Mouse (Mus musculus) B cell, adult 2 months (primary cell): ENCODE data around the gene Nhs.

Source experiments
- DNase-seq, 2 experiments: peaks; one replicate each; pipeline ENCODE4 v3.0.0; 2022

The Nhs gene

DNA sequence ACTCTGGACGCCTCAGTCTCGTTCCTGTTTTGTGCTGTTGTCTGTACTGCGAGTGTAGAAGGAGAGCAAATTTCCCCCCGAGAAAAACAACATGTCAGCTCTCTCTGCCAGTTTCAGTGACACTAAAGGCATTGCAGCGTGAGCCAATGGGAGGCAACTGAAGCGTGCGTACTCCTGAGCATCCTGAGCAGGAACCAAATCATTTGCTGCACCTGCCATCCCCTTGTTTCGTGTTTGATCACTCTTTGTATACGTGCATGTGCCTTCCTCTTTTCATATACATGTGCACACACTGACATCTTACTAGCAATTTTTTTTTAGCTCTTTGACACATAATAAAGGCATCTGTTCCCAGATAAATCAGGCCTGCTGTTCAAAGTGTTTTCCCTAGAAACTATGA lies 142.1 kb downstream of the Nhs start:
- no peak for DNase-seq

DNA sequence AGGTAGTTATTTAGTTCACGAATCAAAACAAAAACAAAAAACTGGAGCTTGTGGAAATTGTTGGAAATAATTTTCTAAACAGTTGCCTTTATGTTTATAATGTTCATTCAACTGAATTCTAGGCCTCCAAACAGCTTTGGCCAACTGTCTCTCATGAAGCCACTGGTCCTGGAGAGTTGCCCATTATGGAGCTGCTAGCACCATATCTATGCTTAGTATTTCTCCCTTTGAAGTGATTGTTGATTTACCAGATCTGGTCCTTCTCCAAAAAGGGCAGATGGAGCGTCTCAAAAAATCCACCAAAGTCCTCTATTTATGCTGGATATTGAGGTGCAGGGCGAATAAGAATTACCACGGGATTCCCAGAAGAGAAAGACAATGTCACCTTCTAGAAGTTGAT lies 147.0 kb downstream of the Nhs start:
- no peak for DNase-seq

- DNase-seq, result no peak
Measured at GRCm38 (mm10) chrX:162009876-162010275, 149.7 kb downstream of the Nhs start.

DNA sequence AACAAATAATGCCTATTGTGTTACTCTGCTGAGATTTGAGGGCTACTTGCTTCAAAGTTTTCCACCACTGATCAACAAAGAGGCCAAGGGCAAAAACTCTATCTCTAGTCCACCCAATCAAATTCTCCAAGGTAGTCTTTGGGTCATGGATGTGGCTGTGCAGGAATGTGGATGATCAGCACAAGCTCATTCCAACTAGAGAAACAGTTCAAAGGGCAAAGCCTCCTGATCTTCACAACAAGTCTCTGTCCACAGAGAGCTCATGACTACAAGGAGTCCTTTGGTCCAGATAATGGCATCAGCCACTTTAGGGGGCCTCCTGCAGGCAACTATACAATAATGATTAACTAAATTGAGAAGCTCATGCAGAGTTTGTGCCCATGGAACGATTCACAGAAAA lies 155.7 kb downstream of the Nhs start:
- no peak for DNase-seq

- DNase-seq, result no peak
Measured at GRCm38 (mm10) chrX:161998876-161999275, 160.7 kb downstream of the Nhs start.

DNA sequence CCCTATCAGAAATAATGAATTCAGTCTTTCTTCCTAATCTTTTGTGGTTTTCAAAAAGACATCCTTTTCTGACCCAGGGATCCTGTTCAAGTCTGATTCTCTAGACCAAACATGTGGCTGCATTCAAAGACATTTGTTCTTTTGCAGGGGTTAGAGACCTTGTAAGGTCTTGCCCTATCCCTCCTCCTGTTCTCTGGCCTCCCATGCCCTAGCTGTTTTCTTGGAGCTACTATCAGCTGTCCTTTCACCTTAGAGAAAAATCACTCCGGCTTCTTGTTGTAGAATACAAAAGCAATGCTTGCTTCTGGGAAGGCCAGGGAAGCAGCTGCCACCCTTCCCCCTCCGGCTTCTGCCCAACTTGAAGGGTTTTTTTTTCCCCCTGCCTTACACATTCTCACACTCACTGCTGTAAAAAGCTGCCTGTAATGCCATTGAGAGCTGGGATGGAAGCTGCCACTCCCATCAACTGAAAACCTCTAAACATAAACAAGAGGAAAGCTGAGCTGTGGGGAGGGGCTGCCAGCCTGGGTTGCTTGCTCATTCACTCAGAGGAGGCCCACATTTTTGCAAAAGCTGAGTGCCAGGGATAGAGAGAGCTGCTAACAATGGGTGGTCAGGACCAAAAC lies 162.2 kb downstream of the Nhs start:
- no peak for DNase-seq

GRCm38 (mm10) chrX:161990171-161990570 lies 169.4 kb downstream of the Nhs start:
- DNase-seq, result no peak

DNA sequence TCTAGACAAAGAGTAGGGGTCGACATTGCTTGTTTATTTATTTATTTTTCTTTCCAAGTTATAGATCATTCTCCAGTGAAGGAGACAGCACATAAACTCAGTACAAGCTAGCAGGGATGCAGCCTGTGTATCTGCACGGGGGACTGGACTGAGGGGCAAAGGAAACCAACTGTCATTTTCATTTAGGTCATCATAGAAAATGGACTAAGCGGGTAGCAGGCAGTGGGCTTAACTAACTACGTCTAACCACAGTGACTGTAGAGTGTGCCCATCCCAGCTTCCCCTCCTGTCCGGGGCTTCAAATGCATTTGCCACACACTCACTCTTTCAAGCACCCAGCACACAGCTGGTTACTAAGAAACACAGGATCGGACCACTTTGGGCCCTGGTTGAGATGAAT lies 174.6 kb downstream of the Nhs start:
- DNase-seq, result no peak

DNA sequence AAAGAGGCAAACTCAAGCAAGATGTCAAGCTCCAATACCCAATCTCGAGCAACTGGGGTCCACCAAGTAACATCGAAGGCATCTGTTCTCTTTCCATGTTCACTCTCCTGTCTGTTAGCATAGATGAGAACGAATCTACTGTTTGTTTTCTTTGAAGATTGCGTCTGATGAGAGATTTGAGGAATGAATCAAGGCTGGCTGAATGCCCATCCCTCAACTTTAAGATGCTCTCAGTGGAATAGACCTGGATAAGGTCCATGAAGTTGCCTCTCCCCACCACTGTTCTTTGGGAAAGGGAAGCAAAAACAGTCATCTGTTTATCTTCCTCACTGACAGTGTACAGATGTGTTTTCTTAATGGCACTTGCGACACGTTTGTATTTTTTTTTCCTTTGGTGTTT lies 178.1 kb downstream of the Nhs start:
- no peak for DNase-seq

GRCm38 (mm10) chrX:161979946-161980345 lies 179.6 kb downstream of the Nhs start:
- no peak for DNase-seq

DNA sequence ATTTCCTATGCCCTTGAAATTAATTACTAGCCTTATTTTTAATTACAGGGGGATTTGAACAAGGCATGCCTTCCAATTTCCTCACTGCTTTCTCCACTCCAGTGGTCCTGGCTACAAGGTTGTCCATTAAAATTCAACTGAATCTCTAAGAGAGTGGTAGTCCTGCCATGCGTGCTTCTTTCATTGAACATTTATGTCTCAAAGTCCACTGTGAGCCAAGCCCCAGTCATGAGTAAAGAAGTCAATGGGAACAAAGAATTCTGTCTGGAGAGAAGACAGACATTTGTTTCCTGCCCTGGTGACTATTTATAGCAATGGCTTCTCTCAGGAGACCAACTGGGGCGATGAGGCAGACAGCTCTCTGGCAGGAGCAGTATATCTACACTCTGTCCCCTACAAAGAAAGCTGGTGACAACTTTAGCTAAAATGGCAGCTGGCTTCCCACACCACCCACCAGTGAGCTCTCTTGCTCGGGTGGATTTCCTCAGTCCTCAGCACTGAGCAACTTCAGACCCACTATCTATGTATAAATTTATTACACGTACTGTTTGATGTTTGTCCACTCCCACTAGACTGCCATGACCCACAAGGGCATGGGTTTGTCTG lies 182.2 kb downstream of the Nhs start:
- no peak for DNase-seq

DNA sequence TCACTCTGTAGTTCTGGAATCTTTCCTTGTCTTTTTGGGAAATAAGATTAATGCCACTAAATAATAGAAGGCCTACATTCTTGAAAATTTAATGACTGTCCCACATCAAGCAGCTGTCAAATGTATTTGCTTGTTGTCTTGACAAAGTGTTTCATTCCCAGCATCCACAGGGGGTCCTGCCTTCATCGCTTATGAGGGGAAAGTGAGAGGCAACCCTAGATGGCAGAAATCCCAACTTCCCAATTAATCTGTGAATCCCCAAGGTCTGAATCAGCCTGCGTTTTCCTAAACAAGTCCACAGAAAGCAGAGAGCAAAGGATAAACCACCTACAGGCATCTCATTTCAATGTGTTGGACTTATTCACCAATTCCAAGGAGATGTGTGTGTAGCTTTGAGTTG lies 183.2 kb downstream of the Nhs start:
- no peak for DNase-seq

DNA sequence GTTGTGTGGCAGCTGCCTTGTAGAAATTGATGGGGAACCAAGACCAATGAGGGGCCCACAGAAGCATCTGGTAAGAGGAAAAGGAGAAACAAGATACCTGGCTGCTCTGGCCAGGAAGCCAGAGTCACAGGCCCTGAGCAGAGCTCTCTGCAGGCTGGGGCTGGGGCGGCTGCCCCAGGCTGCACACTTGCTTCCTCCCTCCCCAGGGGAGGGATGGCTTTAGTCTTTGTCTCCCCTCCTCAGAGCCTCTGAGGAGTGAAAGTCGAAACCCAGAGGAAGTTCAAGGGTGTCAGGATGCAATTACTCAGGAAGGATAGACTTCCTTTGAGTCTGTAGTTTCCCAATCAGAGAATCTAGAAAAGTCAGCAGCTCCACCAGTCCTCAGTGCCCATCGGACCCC lies 186.0 kb downstream of the Nhs start:
- DNase-seq, result no peak

DNA sequence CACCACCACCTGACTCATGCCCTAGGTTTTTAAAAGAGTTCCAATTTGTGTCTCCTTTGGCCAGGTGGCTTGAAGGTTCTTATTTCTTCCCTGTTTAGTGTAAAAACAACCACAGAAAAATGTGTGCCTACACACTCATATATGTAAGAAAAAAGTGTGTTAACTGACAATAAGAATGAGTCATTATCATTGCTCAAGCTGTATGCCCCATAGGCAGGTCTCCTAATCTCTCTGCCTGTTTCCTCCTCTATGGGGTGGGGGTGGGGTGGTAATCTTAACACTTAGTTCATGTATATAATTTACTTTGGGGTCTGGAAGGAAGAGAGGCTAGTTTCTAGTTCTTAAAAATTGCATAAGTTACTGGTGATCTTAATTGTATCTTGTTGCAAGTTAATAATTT lies 186.8 kb downstream of the Nhs start:
- DNase-seq, result no peak

GRCm38 (mm10) chrX:161971961-161972502 lies 187.5 kb downstream of the Nhs start:
- DNase-seq, result no peak

- no peak for DNase-seq
Measured at GRCm38 (mm10) chrX:161971131-161971530, 188.4 kb downstream of the Nhs start.

DNA sequence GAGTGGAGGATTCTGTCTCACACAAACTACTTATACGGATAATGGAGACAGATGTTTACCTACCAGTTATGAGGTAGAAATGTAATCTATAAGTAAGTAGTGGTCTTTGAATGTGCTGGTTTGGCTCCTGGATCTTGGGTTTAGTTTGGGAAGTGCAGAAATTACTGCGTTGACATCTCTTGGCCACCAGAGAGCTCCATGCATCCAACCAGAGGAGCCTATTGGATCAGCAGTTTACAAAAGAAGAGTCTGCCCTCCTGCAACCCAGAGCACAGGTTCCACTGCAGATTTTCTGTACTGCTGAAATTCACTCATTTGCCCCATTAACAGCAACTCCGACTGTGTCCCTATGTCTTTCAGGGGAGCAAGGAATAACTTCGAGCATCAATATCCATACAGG lies 191.8 kb downstream of the Nhs start:
- no peak for DNase-seq

- no peak for DNase-seq
Measured at GRCm38 (mm10) chrX:161963372-161963771, 196.2 kb downstream of the Nhs start.

GRCm38 (mm10) chrX:161962855-161963254 lies 196.7 kb downstream of the Nhs start:
- DNase-seq, result no peak

DNA sequence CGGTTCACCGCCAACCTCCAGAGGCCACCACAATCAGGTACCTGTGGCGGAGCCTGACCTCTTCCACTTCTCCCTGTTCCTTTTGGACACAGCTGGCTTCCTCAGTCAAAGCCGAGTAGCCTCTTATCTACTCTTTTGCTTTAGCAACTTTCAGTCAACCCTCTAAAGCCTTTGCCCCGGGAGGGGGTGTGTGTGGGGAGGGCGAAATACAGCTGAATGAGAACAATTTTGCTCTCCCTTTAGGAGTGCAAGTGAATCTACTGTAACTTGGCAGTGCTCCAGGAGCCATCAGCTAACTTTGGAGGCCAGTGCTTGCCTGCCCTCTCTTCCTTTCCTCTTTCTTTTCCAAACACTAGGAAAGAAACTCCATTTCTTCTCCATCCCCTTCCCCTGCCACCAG lies 197.8 kb downstream of the Nhs start:
- DNase-seq, result no peak

- no peak for DNase-seq
Measured at GRCm38 (mm10) chrX:161961176-161961575, 198.4 kb downstream of the Nhs start.

- DNase-seq, result no peak
Measured at GRCm38 (mm10) chrX:161952356-161952755, 207.2 kb downstream of the Nhs start.

- DNase-seq, result no peak
Measured at GRCm38 (mm10) chrX:161943098-161943680, 216.3 kb downstream of the Nhs start.

DNA sequence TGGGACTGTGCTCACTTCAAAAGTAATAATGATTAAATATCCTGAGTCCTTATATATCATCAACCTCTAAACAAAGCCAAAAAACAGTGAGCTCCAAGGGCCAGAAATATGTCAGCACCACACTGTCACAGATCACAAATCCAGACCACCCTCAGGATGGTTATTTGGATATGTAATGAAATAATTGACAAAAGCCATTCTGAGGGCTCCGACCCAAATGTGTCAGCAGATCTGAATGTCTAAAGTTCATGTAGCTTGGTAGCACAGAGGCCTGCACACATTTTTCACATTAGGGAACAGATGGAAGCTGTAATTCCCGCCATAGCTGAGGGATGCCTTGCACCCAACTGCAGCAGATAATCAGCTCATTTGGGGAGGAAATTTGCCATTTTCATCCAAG lies 218.8 kb downstream of the Nhs start:
- DNase-seq, result no peak

DNA sequence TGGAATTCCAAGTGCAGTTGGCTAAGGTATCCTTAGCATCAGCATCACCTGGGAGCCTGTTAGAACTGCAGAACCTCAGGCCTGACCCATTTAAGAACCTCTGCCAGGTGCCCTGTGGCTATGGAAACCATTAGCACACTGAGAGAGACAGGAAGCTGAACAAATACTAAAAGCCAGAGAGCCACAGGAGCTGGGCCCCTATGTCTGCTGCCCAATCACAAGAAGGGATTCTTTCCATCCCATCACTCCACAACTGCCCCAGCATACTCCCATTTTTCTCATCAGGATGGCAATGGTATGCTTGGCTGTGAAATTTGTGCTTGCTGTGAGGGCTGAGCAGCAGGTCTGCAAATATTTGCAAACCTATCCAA lies 232.9 kb downstream of the Nhs start:
- no peak for DNase-seq
